ENCODE assay signal across 28 mouse cellular contexts in genomic region chr3:95066095-95066494, GRCm38 (mm10). TPM values are rescaled to one million over a fixed set of nuclear protein-coding genes. Genes with fewer than 3 reads are reported as not detected.
A peak's percentile ranks its signal among the peaks of the same experiment; 100 is the strongest.
DNase-seq lines count a peak whose midpoint lies in the region; ATAC-seq and TF ChIP-seq lines count a peak whose summit lies in the region.
"Had no signal": no experiment of that assay in that cellular context is flagged by ENCODE, and none has a peak within 500 bp of the region (broad histone marks: within the 10 kb centered on the region; RNA-seq: fewer than 3 reads in every experiment).

No protein-coding gene starts in this region.

- no peak for TF ChIP-seq EP300 in stomach, postnatal 0 days (optimal IDR thresholded peaks at IDR 0.05)

- H3K9me3 ChIP-seq in stomach, postnatal 0 days (ENCODE audit: control insufficient read depth, low read length): no peaks in the 10 kb centered on the region
- H3K9me3 ChIP-seq in embryonic facial prominence, embryonic 10.5 days: no peaks in the 10 kb centered on the region
- H3K9me3 ChIP-seq: embryonic facial prominence, embryonic 15.5 days; forebrain, embryonic 13.5 days; G1E; hindbrain, embryonic 10.5 days; kidney, embryonic 15.5 days; liver, embryonic 15.5 days; midbrain, embryonic 12.5 days; neural tube, embryonic 13.5 days had no signal

- ATAC-seq in stomach, postnatal 0 days (ENCODE audit: low FRiP score, low TSS enrichment): peak; percentile 50; the same call in 1 of the 2 replicates
- ATAC-seq: forebrain, embryonic 13.5 days; hindbrain, embryonic 16.5 days had no signal

- DNase-seq in gastrocnemius, adult 2 months: no peak
- no peak for DNase-seq in gastrocnemius, adult 8-10 months (ENCODE audit: low spot score in 2 of 2)
- DNase-seq in left cerebral cortex, adult 2 months (ENCODE audit: extremely low spot score in 1 of 2, low spot score in 2 of 2): no peak
- DNase-seq in left cerebral cortex, postnatal 25 days (ENCODE audit: low spot score in 2 of 2): no peak
- peak; percentile 29 for DNase-seq in adipocyte (ENCODE audit: low spot score)
- no peak for DNase-seq in stomach, postnatal 0 days (ENCODE audit: low spot score)
- no peak for DNase-seq in spleen, postnatal 10 days (ENCODE audit: low spot score in 2 of 2)
- DNase-seq in embryonic facial prominence, embryonic 10.5 days (ENCODE audit: low spot score): no peak
- DNase-seq: cerebellum, adult 18-20 months; cerebellum, postnatal 10 days; gastrocnemius, postnatal 36 days; kidney, adult 18-20 months; kidney, postnatal 36 days; layer of hippocampus, postnatal 36 days; lung, embryonic 14.5 days; lung, postnatal 14 days; right cerebral cortex, postnatal 4 days had no signal

- no peak overlapping the region for H3K9ac ChIP-seq in stomach, postnatal 0 days (ENCODE audit: low read length)
- H3K9ac ChIP-seq: embryonic facial prominence, embryonic 15.5 days; forebrain, embryonic 13.5 days; kidney, embryonic 15.5 days; liver, embryonic 15.5 days; lung, embryonic 14.5 days; midbrain, embryonic 12.5 days; neural tube, embryonic 13.5 days had no signal

- peaks cover 44% of the 10 kb centered on the region for H3K36me3 ChIP-seq in stomach, postnatal 0 days (ENCODE audit: control insufficient read depth, insufficient read depth, low read length)
- H3K36me3 ChIP-seq in embryonic facial prominence, embryonic 10.5 days (replicated peaks): peaks cover 99% of the 10 kb centered on the region

- H3K27ac ChIP-seq in gastrocnemius, adult 2 months: peak overlapping the region; percentile 28; the same call in 1 of the 2 replicates
- H3K27ac ChIP-seq in left cerebral cortex, adult 2 months: peak overlapping the region; percentile 44; the same call in 1 of the 2 replicates
- H3K27ac ChIP-seq in stomach, postnatal 0 days (replicated peaks): no peak overlapping the region
- no peak overlapping the region for H3K27ac ChIP-seq in embryonic facial prominence, embryonic 10.5 days (replicated peaks)
- H3K27ac ChIP-seq: embryonic facial prominence, embryonic 15.5 days; forebrain, embryonic 13.5 days; hindbrain, embryonic 10.5 days; kidney, embryonic 15.5 days; liver, embryonic 15.5 days; midbrain, embryonic 12.5 days; neural tube, embryonic 13.5 days had no signal

- WGBS in stomach, postnatal 0 days: 83% methylated on average over 6 of the region's 6 CpGs
- 92% methylated on average over 6 of the region's 6 CpGs for WGBS in embryonic facial prominence, embryonic 10.5 days

- H3K4me2 ChIP-seq in stomach, postnatal 0 days (replicated peaks; ENCODE audit: low read depth): no peak overlapping the region
- H3K4me2 ChIP-seq: embryonic facial prominence, embryonic 15.5 days; forebrain, embryonic 13.5 days; kidney, embryonic 15.5 days; liver, embryonic 15.5 days; lung, embryonic 14.5 days; midbrain, embryonic 12.5 days; neural tube, embryonic 13.5 days had no signal

- no peak for TF ChIP-seq CTCF in gastrocnemius, adult 2 months (IDR thresholded peaks at IDR 0.05)
- TF ChIP-seq CTCF in left cerebral cortex, adult 2 months (IDR thresholded peaks at IDR 0.05): no peak
- TF ChIP-seq CTCF in stomach, postnatal 0 days (IDR thresholded peaks at IDR 0.05; ENCODE audit: low read depth): no peak

- no peak overlapping the region for H3K4me3 ChIP-seq in gastrocnemius, adult 2 months
- H3K4me3 ChIP-seq in left cerebral cortex, adult 2 months: no peak overlapping the region
- no peak overlapping the region for H3K4me3 ChIP-seq in stomach, postnatal 0 days (ENCODE audit: low read depth, low read length)
- H3K4me3 ChIP-seq in embryonic facial prominence, embryonic 10.5 days: no peak overlapping the region
- H3K4me3 ChIP-seq: embryonic facial prominence, embryonic 15.5 days; forebrain, embryonic 13.5 days; hindbrain, embryonic 10.5 days; kidney, embryonic 15.5 days; liver, embryonic 15.5 days; midbrain, embryonic 12.5 days; neural tube, embryonic 13.5 days had no signal

- intact Hi-C loops in gastrocnemius, adult 2 months (cut with DNase I): no loop called here
- intact Hi-C loops in left cerebral cortex, adult 2 months (cut with DNase I): no loop called here
- intact Hi-C loops in left cerebral cortex, postnatal 25 days (cut with DNase I): no loop called here

- no peaks in the 10 kb centered on the region for H3K27me3 ChIP-seq in stomach, postnatal 0 days (ENCODE audit: control insufficient read depth, insufficient read depth, low read length)
- H3K27me3 ChIP-seq in embryonic facial prominence, embryonic 10.5 days (replicated peaks; ENCODE audit: low read depth, poor library complexity, severe bottlenecking): no peaks in the 10 kb centered on the region
- H3K27me3 ChIP-seq: embryonic facial prominence, embryonic 15.5 days; forebrain, embryonic 13.5 days; kidney, embryonic 15.5 days; liver, embryonic 15.5 days; midbrain, embryonic 12.5 days; neural tube, embryonic 13.5 days had no signal

- no peaks in the 10 kb centered on the region for H3K4me1 ChIP-seq in stomach, postnatal 0 days (replicated peaks; ENCODE audit: control insufficient read depth, insufficient read depth)
- no peaks in the 10 kb centered on the region for H3K4me1 ChIP-seq in embryonic facial prominence, embryonic 10.5 days
- H3K4me1 ChIP-seq: embryonic facial prominence, embryonic 15.5 days; forebrain, embryonic 13.5 days; hindbrain, embryonic 10.5 days; kidney, embryonic 15.5 days; midbrain, embryonic 12.5 days; neural tube, embryonic 13.5 days had no signal

RNA-seq across cellular contexts. Expression of gene Psmd4, which starts 23.7 kb away (rescaled TPM):
- total RNA-seq in gastrocnemius, adult 2 months (2021): 100 to 1,000 TPM; 164 to 237 TPM
- 100 to 1,000 TPM; 191 to 247 (median 221) TPM for total RNA-seq in gastrocnemius, adult 8-10 months (2022)
- 100 to 1,000 TPM; 156 to 164 TPM for total RNA-seq in left cerebral cortex, adult 2 months (2021)
- 100 to 1,000 TPM; 154 to 156 TPM for total RNA-seq in left cerebral cortex, postnatal 25 days (2021)
- 171 and 175 TPM in 2 replicates for polyA plus RNA-seq in stomach, postnatal 0 days (2015; fragmentation: Nextera tagmentation; extraction: Ambion mirVana)
- polyA plus RNA-seq in embryonic facial prominence, embryonic 10.5 days (2016; fragmentation: Nextera tagmentation; extraction: Ambion mirVana): 349 and 357 TPM in 2 replicates

RNA-seq across cellular contexts. Expression of gene Pip5k1a, which starts 40.6 kb away (rescaled TPM):
- 10 to 100 TPM; 23.1 to 26.5 TPM for total RNA-seq in gastrocnemius, adult 2 months (2021)
- 10 to 100 TPM; 21.9 to 27.6 (median 24.7) TPM for total RNA-seq in gastrocnemius, adult 8-10 months (2022)
- 10 to 100 TPM; 58.2 to 58.5 TPM for total RNA-seq in left cerebral cortex, adult 2 months (2021)
- 10 to 100 TPM; 51.1 to 51.7 TPM for total RNA-seq in left cerebral cortex, postnatal 25 days (2021)
- polyA plus RNA-seq in stomach, postnatal 0 days (2015; fragmentation: Nextera tagmentation; extraction: Ambion mirVana): 15.7 and 17.8 TPM in 2 replicates
- 18.0 and 21.3 TPM in 2 replicates for polyA plus RNA-seq in embryonic facial prominence, embryonic 10.5 days (2016; fragmentation: Nextera tagmentation; extraction: Ambion mirVana)

RNA-seq across cellular contexts. Expression of gene Vps72, which starts 44.7 kb away (rescaled TPM):
- total RNA-seq in gastrocnemius, adult 2 months (2021): 10 to 100 TPM; 48.9 to 73.2 TPM
- 10 to 100 TPM; 51.9 to 96.7 (median 73.1) TPM for total RNA-seq in gastrocnemius, adult 8-10 months (2022)
- 10 to 100 TPM; 42.1 to 43.1 TPM for total RNA-seq in left cerebral cortex, adult 2 months (2021)
- 10 to 100 TPM; 36.2 to 43.7 TPM for total RNA-seq in left cerebral cortex, postnatal 25 days (2021)
- polyA plus RNA-seq in stomach, postnatal 0 days (2015; fragmentation: Nextera tagmentation; extraction: Ambion mirVana): 60.8 and 65.9 TPM in 2 replicates
- 288 and 295 TPM in 2 replicates for polyA plus RNA-seq in embryonic facial prominence, embryonic 10.5 days (2016; fragmentation: Nextera tagmentation; extraction: Ambion mirVana)

RNA-seq across cellular contexts. Expression of gene Zfp687, which starts 50.8 kb away (rescaled TPM):
- 10 to 100 TPM; 10.9 to 11.5 TPM for total RNA-seq in gastrocnemius, adult 2 months (2021)
- total RNA-seq in gastrocnemius, adult 8-10 months (2022): 10 to 100 TPM; 14.2 to 18.8 (median 16.3) TPM
- total RNA-seq in left cerebral cortex, adult 2 months (2021): 10 to 100 TPM; 23.1 to 25.9 TPM
- 10 to 100 TPM; 21.4 to 22.2 TPM for total RNA-seq in left cerebral cortex, postnatal 25 days (2021)
- polyA plus RNA-seq in stomach, postnatal 0 days (2015; fragmentation: Nextera tagmentation; extraction: Ambion mirVana): 8.2 and 10.0 TPM in 2 replicates
- 34.9 and 36.9 TPM in 2 replicates for polyA plus RNA-seq in embryonic facial prominence, embryonic 10.5 days (2016; fragmentation: Nextera tagmentation; extraction: Ambion mirVana)

RNA-seq across cellular contexts. Expression of gene Tmod4, which starts 58.2 kb away (rescaled TPM):
- 100 to 1,000 TPM; 598 to 814 TPM for total RNA-seq in gastrocnemius, adult 2 months (2021)
- total RNA-seq in gastrocnemius, adult 8-10 months (2022): 100 to 1,000 TPM; 688 to 884 (median 752) TPM
- total RNA-seq in left cerebral cortex, adult 2 months (2021): under 1 TPM in 1 of 2 experiments, not detected in 1; 0.82 TPM
- not detected for total RNA-seq in left cerebral cortex, postnatal 25 days (2021)
- polyA plus RNA-seq in stomach, postnatal 0 days (2015; fragmentation: Nextera tagmentation; extraction: Ambion mirVana): 0.70 and 1.0 TPM in 2 replicates
- polyA plus RNA-seq in embryonic facial prominence, embryonic 10.5 days (2016; fragmentation: Nextera tagmentation; extraction: Ambion mirVana): 1.4 and 1.5 TPM in 2 replicates
- total RNA-seq: midbrain, postnatal 0 days had no signal
- polyA plus RNA-seq: liver, adult 2 months had no signal

Comparison
In these comparisons a context has a peak if more than half of its experiments do, and no peak if none do; other contexts are left out.
1. H3K27ac ChIP-seq: peak in gastrocnemius, adult 2 months (single experiment) and left cerebral cortex, adult 2 months (single experiment); none in stomach, postnatal 0 days (single experiment) and embryonic facial prominence, embryonic 10.5 days (single experiment).